ENCODE assay signal across 17 mouse cellular contexts in genomic region chr8:84735597-84735996, GRCm38 (mm10). TPM values are rescaled to one million over a fixed set of nuclear protein-coding genes. Genes with fewer than 3 reads are reported as not detected.
A peak's percentile ranks its signal among the peaks of the same experiment; 100 is the strongest.
DNase-seq lines count a peak whose midpoint lies in the region; ATAC-seq lines count a peak whose summit lies in the region.
"Had no signal": no experiment of that assay in that cellular context is flagged by ENCODE, and none has a peak within 500 bp of the region (broad histone marks: within the 10 kb centered on the region; RNA-seq: fewer than 3 reads in every experiment).

No protein-coding gene starts in this region.

- no peaks in the 10 kb centered on the region for H3K27me3 ChIP-seq in forebrain, embryonic 14.5 days (replicated peaks; ENCODE audit: control insufficient read depth, insufficient read depth, low read length)
- no peaks in the 10 kb centered on the region for H3K27me3 ChIP-seq in heart, embryonic 15.5 days
- H3K27me3 ChIP-seq in midbrain, embryonic 13.5 days, result peaks cover 79% of the 10 kb centered on the region

- WGBS in forebrain, embryonic 14.5 days, result 41% methylated on average over 2 of the region's 2 CpGs
- 44% methylated on average over 2 of the region's 2 CpGs for WGBS in heart, embryonic 15.5 days
- WGBS in midbrain, embryonic 13.5 days, result 35% methylated on average over 2 of the region's 2 CpGs

- peaks cover 50% of the 10 kb centered on the region for H3K4me1 ChIP-seq in brown adipose tissue, adult 24 weeks (ENCODE audit: control insufficient read depth, insufficient read depth, insufficient read length, low read length)
- H3K4me1 ChIP-seq in forebrain, embryonic 14.5 days (ENCODE audit: control insufficient read depth, insufficient read depth, low read length), result peaks cover 76% of the 10 kb centered on the region
- peaks cover 93% of the 10 kb centered on the region for H3K4me1 ChIP-seq in heart, embryonic 15.5 days (replicated peaks)
- peaks cover 77% of the 10 kb centered on the region for H3K4me1 ChIP-seq in midbrain, embryonic 13.5 days (replicated peaks)

- no peak for ATAC-seq in forebrain, embryonic 14.5 days
- ATAC-seq in heart, embryonic 15.5 days (replicated peaks; ENCODE audit: insufficient number of reproducible peaks, insufficient read depth, low FRiP score, low read depth), result no peak; the same call in 1 of the 2 replicates
- no peak for ATAC-seq in midbrain, embryonic 13.5 days

- no peaks in the 10 kb centered on the region for H3K9me3 ChIP-seq in forebrain, embryonic 14.5 days (replicated peaks; ENCODE audit: control insufficient read depth, low read length)
- no peaks in the 10 kb centered on the region for H3K9me3 ChIP-seq in heart, embryonic 15.5 days (replicated peaks)
- H3K9me3 ChIP-seq in midbrain, embryonic 13.5 days, result no peaks in the 10 kb centered on the region
- H3K9me3 ChIP-seq: limb, embryonic 12.5 days; midbrain, embryonic 12.5 days had no signal

- no peak overlapping the region for H3K4me2 ChIP-seq in forebrain, embryonic 14.5 days (ENCODE audit: low read length)
- no peak overlapping the region for H3K4me2 ChIP-seq in heart, embryonic 15.5 days
- no peak overlapping the region for H3K4me2 ChIP-seq in midbrain, embryonic 13.5 days (replicated peaks)
- H3K4me2 ChIP-seq: hindbrain, embryonic 14.5 days; limb, embryonic 12.5 days; midbrain, embryonic 12.5 days had no signal

- H3K9ac ChIP-seq in forebrain, embryonic 14.5 days (ENCODE audit: low read length), result peak overlapping the region; percentile 35
- H3K9ac ChIP-seq in heart, embryonic 15.5 days, result peak overlapping the region; percentile 30; the same call in 1 of the 2 replicates
- H3K9ac ChIP-seq in midbrain, embryonic 13.5 days (replicated peaks), result no peak overlapping the region; the same call in 1 of the 2 replicates
- H3K9ac ChIP-seq: hindbrain, embryonic 14.5 days; limb, embryonic 12.5 days; midbrain, embryonic 12.5 days had no signal

- DNase-seq in heart, adult 9 months (ENCODE audit: low spot score in 2 of 2), result peak; percentile 59 to 61
- no peak for DNase-seq in heart, postnatal 14 days
- no peak for DNase-seq in forebrain, embryonic 14.5 days (ENCODE audit: low spot score)
- DNase-seq in natural killer cell, adult 2 months (ENCODE audit: low spot score in 2 of 2), result no peak
- DNase-seq in adrenal gland, adult 8-10 months, result no peak
- DNase-seq: cerebellum, adult 11 months; embryo, embryonic 11 days; kidney, adult 9 months; lung, postnatal 10 days; right cerebral cortex, postnatal 4 days had no signal

- intact Hi-C loops in heart, postnatal 14 days (cut with DNase I), result no loop called here

- peak overlapping the region; percentile 4; the same call in 1 of the 2 replicates for H3K27ac ChIP-seq in brown adipose tissue, adult 24 weeks (replicated peaks; ENCODE audit: low read depth, low read length)
- H3K27ac ChIP-seq in forebrain, embryonic 14.5 days (ENCODE audit: low read depth, low read length), result peak overlapping the region; percentile 6; the same call in 1 of the 2 replicates
- H3K27ac ChIP-seq in heart, embryonic 15.5 days, result peak overlapping the region; percentile 35
- H3K27ac ChIP-seq in midbrain, embryonic 13.5 days, result no peak overlapping the region
- H3K27ac ChIP-seq: hindbrain, embryonic 14.5 days; limb, embryonic 12.5 days; midbrain, embryonic 12.5 days had no signal

- H3K36me3 ChIP-seq in forebrain, embryonic 14.5 days (ENCODE audit: control insufficient read depth, insufficient read depth, low read length), result peaks cover 7% of the 10 kb centered on the region; the same call in 1 of the 2 replicates
- no peaks in the 10 kb centered on the region for H3K36me3 ChIP-seq in heart, embryonic 15.5 days
- no peaks in the 10 kb centered on the region for H3K36me3 ChIP-seq in midbrain, embryonic 13.5 days
- H3K36me3 ChIP-seq: limb, embryonic 12.5 days; midbrain, embryonic 12.5 days had no signal

- no peak overlapping the region for H3K4me3 ChIP-seq in brown adipose tissue, adult 24 weeks (ENCODE audit: insufficient read depth, low read depth, low read length)
- H3K4me3 ChIP-seq in forebrain, embryonic 14.5 days (ENCODE audit: low read depth, low read length), result no peak overlapping the region
- no peak overlapping the region for H3K4me3 ChIP-seq in heart, embryonic 15.5 days
- no peak overlapping the region for H3K4me3 ChIP-seq in midbrain, embryonic 13.5 days (replicated peaks)
- H3K4me3 ChIP-seq: limb, embryonic 12.5 days; midbrain, embryonic 12.5 days had no signal

RNA-seq across cellular contexts. Expression of gene G430095P16Rik, which starts 12.8 kb away (rescaled TPM):
- under 1 TPM; 0.54 to 0.69 TPM for total RNA-seq in heart, postnatal 14 days (2021)
- polyA plus RNA-seq in brown adipose tissue, adult 24 weeks (2012; ENCODE audit: insufficient read depth, insufficient read length, missing spikeins), result 1.9 TPM in 1 of 2 replicates, not detected in the other
- 1.5 and 1.7 TPM in 2 replicates for polyA plus RNA-seq in forebrain, embryonic 14.5 days (2014; fragmentation: Nextera tagmentation; extraction: Ambion mirVana)
- polyA plus RNA-seq in heart, embryonic 15.5 days (2015; fragmentation: Nextera tagmentation; extraction: Ambion mirVana), result 4.5 TPM in 2 replicates
- polyA plus RNA-seq in midbrain, embryonic 13.5 days (2015; fragmentation: Nextera tagmentation; extraction: Ambion mirVana), result 1.3 and 1.9 TPM in 2 replicates
- total RNA-seq in adrenal gland, adult 8-10 months (2022), result under 1 TPM in 2 of 4 experiments, not detected in 2; 0.52 to 0.73 TPM
- total RNA-seq: layer of hippocampus, postnatal 10 days had no signal

RNA-seq across cellular contexts. Expression of gene Lyl1, which starts 34.3 kb away (rescaled TPM):
- total RNA-seq in heart, postnatal 14 days (2021), result 1 to 10 TPM; 5.8 to 6.7 TPM
- 2.9 and 3.1 TPM in 2 replicates for polyA plus RNA-seq in brown adipose tissue, adult 24 weeks (2012; ENCODE audit: insufficient read depth, insufficient read length, missing spikeins)
- polyA plus RNA-seq in forebrain, embryonic 14.5 days (2014; fragmentation: Nextera tagmentation; extraction: Ambion mirVana), result 2.9 and 3.8 TPM in 2 replicates
- polyA plus RNA-seq in heart, embryonic 15.5 days (2015; fragmentation: Nextera tagmentation; extraction: Ambion mirVana), result 9.2 and 13.2 TPM in 2 replicates
- polyA plus RNA-seq in midbrain, embryonic 13.5 days (2015; fragmentation: Nextera tagmentation; extraction: Ambion mirVana), result 2.1 and 2.4 TPM in 2 replicates
- 1 to 10 TPM; 3.1 to 5.6 (median 4.2) TPM for total RNA-seq in adrenal gland, adult 8-10 months (2022)

RNA-seq across cellular contexts. Expression of gene Nacc1, which starts 47.9 kb away (rescaled TPM):
- total RNA-seq in heart, postnatal 14 days (2021), result 10 to 100 TPM; 35.6 to 40.5 TPM
- 19.0 and 22.9 TPM in 2 replicates for polyA plus RNA-seq in brown adipose tissue, adult 24 weeks (2012; ENCODE audit: insufficient read depth, insufficient read length, missing spikeins)
- 17.0 and 17.6 TPM in 2 replicates for polyA plus RNA-seq in forebrain, embryonic 14.5 days (2014; fragmentation: Nextera tagmentation; extraction: Ambion mirVana)
- 10.7 and 14.6 TPM in 2 replicates for polyA plus RNA-seq in heart, embryonic 15.5 days (2015; fragmentation: Nextera tagmentation; extraction: Ambion mirVana)
- 16.8 and 17.3 TPM in 2 replicates for polyA plus RNA-seq in midbrain, embryonic 13.5 days (2015; fragmentation: Nextera tagmentation; extraction: Ambion mirVana)
- total RNA-seq in adrenal gland, adult 8-10 months (2022), result 10 to 100 TPM; 81.0 to 86.9 (median 83.7) TPM

RNA-seq across cellular contexts. Expression of gene Trmt1, which starts 49.5 kb away (rescaled TPM):
- 10 to 100 TPM; 32.5 to 35.2 TPM for total RNA-seq in heart, postnatal 14 days (2021)
- 25.1 and 33.4 TPM in 2 replicates for polyA plus RNA-seq in brown adipose tissue, adult 24 weeks (2012; ENCODE audit: insufficient read depth, insufficient read length, missing spikeins)
- polyA plus RNA-seq in forebrain, embryonic 14.5 days (2014; fragmentation: Nextera tagmentation; extraction: Ambion mirVana), result 47.8 and 52.3 TPM in 2 replicates
- 40.6 and 47.4 TPM in 2 replicates for polyA plus RNA-seq in heart, embryonic 15.5 days (2015; fragmentation: Nextera tagmentation; extraction: Ambion mirVana)
- 50.1 and 55.7 TPM in 2 replicates for polyA plus RNA-seq in midbrain, embryonic 13.5 days (2015; fragmentation: Nextera tagmentation; extraction: Ambion mirVana)
- total RNA-seq in adrenal gland, adult 8-10 months (2022), result 100 to 1,000 TPM in 2 of 4 experiments, 10 to 100 TPM in 2; 75.4 to 109 (median 88.5) TPM

Comparison
In these comparisons a context has a peak if more than half of its experiments do, and no peak if none do; other contexts are left out.
1. DNase-seq: peak in heart, adult 9 months (2 of 2); none in heart, postnatal 14 days (0 of 2), forebrain, embryonic 14.5 days (single experiment), natural killer cell, adult 2 months (0 of 2) and adrenal gland, adult 8-10 months (single experiment).